Mouse (Mus musculus) frontal cortex, adult 2 months (tissue): ENCODE results near the gene Gcnt7. TPM values are rescaled to one million over a fixed set of nuclear protein-coding genes. Genes with fewer than 3 reads are reported as not detected.
A peak's percentile ranks its signal among the peaks of the same experiment; 100 is the strongest.

Experiments
- DNase-seq, 2 experiments: peaks; one replicate each; pipeline ENCODE4 v3.0.0; 2022; ENCODE audit warnings: low spot score in 1 of 2; ENCODE audit errors: extremely low spot score in 1 of 2
- polyA plus RNA-seq: library from polyadenylated mRNA; depleted of rRNA; stranded (reverse); fragments of >200 nt; gene quantifications from 2 replicates; pipeline ENCODE4 v1.2.3, GENCODE M21; 2012

Gene Gcnt7
- polyA plus RNA-seq, 1 experiment, result not detected

GRCm38 (mm10) chr2:172462813-172463212 is 4.4 kb upstream of the Gcnt7 start:
- DNase-seq, result no peak

GRCm38 (mm10) chr2:172460647-172461046 is 2.3 kb upstream of the Gcnt7 start:
- DNase-seq, result no peak

- DNase-seq, result no peak
Observed at GRCm38 (mm10) chr2:172452458-172452857, 5.9 kb downstream of the Gcnt7 start.

- DNase-seq, result no peak
Observed at GRCm38 (mm10) chr2:172452031-172452430, 6.4 kb downstream of the Gcnt7 start.

GRCm38 (mm10) chr2:172450640-172451039 is 7.8 kb downstream of the Gcnt7 start:
- no peak for DNase-seq

- DNase-seq, result no peak
Observed at GRCm38 (mm10) chr2:172448329-172448728, 10.1 kb downstream of the Gcnt7 start.

- peak in 1 of 2 experiments; percentile 30 for DNase-seq
Observed at GRCm38 (mm10) chr2:172447317-172447716, 11.1 kb downstream of the Gcnt7 start.

- DNase-seq, result no peak
Observed at GRCm38 (mm10) chr2:172445617-172446016, 12.8 kb downstream of the Gcnt7 start.

GRCm38 (mm10) chr2:172441176-172441575 is 17.2 kb downstream of the Gcnt7 start:
- DNase-seq, result no peak

GRCm38 (mm10) chr2:172440640-172441005 is 17.8 kb downstream of the Gcnt7 start:
- no peak for DNase-seq

GRCm38 (mm10) chr2:172439843-172440639 is 18.4 kb downstream of the Gcnt7 start, which contains the start of gene Rtf2:
Gene Rtf2 (plus strand): TSS chr2:172440556.
- DNase-seq, result peak; percentile 98 to 100

GRCm38 (mm10) chr2:172437371-172437952 is 20.9 kb downstream of the Gcnt7 start:
- no peak for DNase-seq

- no peak for DNase-seq
Observed at GRCm38 (mm10) chr2:172433746-172434145, 24.6 kb downstream of the Gcnt7 start.

GRCm38 (mm10) chr2:172430609-172431008 is 27.8 kb downstream of the Gcnt7 start:
- DNase-seq, result no peak

- no peak for DNase-seq
Observed at GRCm38 (mm10) chr2:172418208-172418607, 40.2 kb downstream of the Gcnt7 start.

GRCm38 (mm10) chr2:172416876-172417275 is 41.5 kb downstream of the Gcnt7 start:
- DNase-seq, result no peak

GRCm38 (mm10) chr2:172416218-172416617 is 42.2 kb downstream of the Gcnt7 start:
- no peak for DNase-seq

GRCm38 (mm10) chr2:172413894-172414293 is 44.5 kb downstream of the Gcnt7 start:
- DNase-seq, result no peak

GRCm38 (mm10) chr2:172413273-172413672 is 45.1 kb downstream of the Gcnt7 start:
- DNase-seq, result no peak

GRCm38 (mm10) chr2:172412454-172412853 is 45.9 kb downstream of the Gcnt7 start:
- DNase-seq, result no peak

GRCm38 (mm10) chr2:172411091-172411490 is 47.3 kb downstream of the Gcnt7 start:
- no peak for DNase-seq

- no peak for DNase-seq
Observed at GRCm38 (mm10) chr2:172410686-172411085, 47.7 kb downstream of the Gcnt7 start.
